Mouse (Mus musculus) neural tube, embryonic 11.5 days (tissue): ENCODE results near the gene Dnmt1. TPM values are rescaled to one million over a fixed set of nuclear protein-coding genes. Genes with fewer than 3 reads are reported as not detected.
A peak's percentile ranks its signal among the peaks of the same experiment; 100 is the strongest.

Experiments
- ATAC-seq: fragments of 200-750 bp; cut with Nextera tagmentation; 2 replicates; pipeline ENCODE4 v1.8.0; 2017; ENCODE audit warnings: moderate number of reproducible peaks, mild to moderate bottlenecking, moderate TSS enrichment, moderate library complexity; ENCODE audit not compliant: insufficient read depth, low FRiP score, low TSS enrichment
- DNase-seq: peaks from one replicate; pipeline ENCODE4 v3.0.0-alpha.2; 2015; ENCODE audit warnings: low spot score
- H3K27ac ChIP-seq: fragments of 300-500 bp; sonication (generic); 2 replicates; pipeline ENCODE4 v1.5.1; 2014; ENCODE audit warnings: low read depth, mild to moderate bottlenecking, low read length
- H3K27me3 ChIP-seq: fragments of 300-500 bp; sonication (generic); 2 replicates; pipeline ENCODE4 v1.6.1; 2014; ENCODE audit warnings: mild to moderate bottlenecking, low read length, mixed read lengths; ENCODE audit not compliant: control insufficient read depth, insufficient read depth
- H3K36me3 ChIP-seq: fragments of 300-500 bp; sonication (generic); 2 replicates; pipeline ENCODE4 v1.6.1; 2014; ENCODE audit warnings: mild to moderate bottlenecking, low read length, moderate library complexity, mixed read lengths; ENCODE audit not compliant: control insufficient read depth, insufficient read depth
- H3K4me1 ChIP-seq: fragments of 300-500 bp; sonication (generic); 2 replicates; pipeline ENCODE4 v1.6.1; 2014; ENCODE audit warnings: low read length, mixed read lengths; ENCODE audit not compliant: control insufficient read depth, insufficient read depth
- H3K4me2 ChIP-seq: fragments of 300-500 bp; sonication (generic); 2 replicates; pipeline ENCODE4 v1.6.1; 2014; ENCODE audit warnings: low read depth, mild to moderate bottlenecking, moderate library complexity
- H3K4me3 ChIP-seq: fragments of 300-500 bp; sonication (generic); 2 replicates; pipeline ENCODE4 v1.5.1; 2014; ENCODE audit warnings: low read depth, low read length
- H3K9ac ChIP-seq: fragments of 300-500 bp; sonication (generic); 2 replicates; pipeline ENCODE4 v1.6.1; 2014; ENCODE audit warnings: mild to moderate bottlenecking, low read length
- H3K9me3 ChIP-seq: fragments of 300-500 bp; sonication (generic); 2 replicates; pipeline ENCODE4 v1.6.1; 2016; ENCODE audit warnings: low read length; ENCODE audit not compliant: control insufficient read depth
- WGBS: fragments of 180-500 bp; shearing (Covaris S2); extraction: QIAGEN DNeasy Blood & Tissue Kit; methylation state at CpG from one replicate; pipeline ENCODE4 v1.1.7; 2014; 5-methylcytosine and 5-hydroxymethylcytosine counted together
- polyA plus RNA-seq: library from polyadenylated mRNA; unstranded; fragments of >200 nt; fragmentation: Nextera tagmentation; extraction: Ambion mirVana; gene quantifications from 2 replicates; pipeline ENCODE4 v1.2.1, GENCODE M21; 2014

Gene Dnmt1
- polyA plus RNA-seq, 1 experiment from 2014 or later, result 72.7 TPM

GRCm38 (mm10) chr9:20982171-20982570, 22.5 kb upstream of the Dnmt1 start:
- Histone ChIP-seq H3K4me1 (no peaks in the 10 kb centered on the region), H3K9me3 (no peaks in the 10 kb centered on the region), H3K27me3 (no peaks in the 10 kb centered on the region), H3K4me2 (no peak overlapping the region), H3K4me3 (no peak overlapping the region), H3K36me3 (no peaks in the 10 kb centered on the region), H3K27ac (no peak overlapping the region), H3K9ac (no peak overlapping the region)
- DNase-seq (no peak), ATAC-seq (no peak)
- WGBS, result 71% methylated on average over 3 of the region's 3 CpGs

DNA sequence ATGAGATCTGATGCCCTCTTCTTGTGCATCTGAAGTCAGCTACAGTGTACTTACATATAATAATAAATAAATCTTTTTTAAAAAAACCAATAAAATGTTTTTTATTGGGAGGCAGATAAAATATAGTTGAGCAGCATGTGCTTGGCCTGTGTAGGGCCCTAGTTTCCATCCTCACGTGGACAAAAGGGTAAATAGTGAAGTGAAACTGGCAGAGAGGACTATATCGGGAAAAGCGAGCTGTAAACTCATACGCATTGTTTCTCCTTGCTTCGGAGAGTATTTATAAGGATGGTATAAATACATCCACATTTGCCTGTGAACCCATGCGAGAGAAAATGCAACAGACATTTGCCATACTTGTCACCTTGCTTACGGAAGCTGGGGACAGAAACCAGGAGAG, 20.1 kb upstream of the Dnmt1 start:
- no peak overlapping the region for H3K4me3 ChIP-seq
- DNase-seq (no peak), ATAC-seq (no peak)
- H3K4me1 ChIP-seq, result peaks cover 8% of the 10 kb centered on the region; the same call in 1 of the 2 replicates
- no peak overlapping the region for H3K9ac ChIP-seq
- H3K36me3 ChIP-seq, result no peaks in the 10 kb centered on the region
- H3K27me3 ChIP-seq, result no peaks in the 10 kb centered on the region
- no peak overlapping the region for H3K27ac ChIP-seq
- no peak overlapping the region for H3K4me2 ChIP-seq
- WGBS, result 90% methylated on average over 7 of the region's 7 CpGs
- no peaks in the 10 kb centered on the region for H3K9me3 ChIP-seq

GRCm38 (mm10) chr9:20979181-20979580, 19.5 kb upstream of the Dnmt1 start:
- H3K36me3 ChIP-seq, result no peaks in the 10 kb centered on the region
- no peak overlapping the region for H3K4me3 ChIP-seq
- H3K4me1 ChIP-seq, result peaks cover 8% of the 10 kb centered on the region; the same call in 1 of the 2 replicates
- no peaks in the 10 kb centered on the region for H3K27me3 ChIP-seq
- no peaks in the 10 kb centered on the region for H3K9me3 ChIP-seq
- DNase-seq (no peak), ATAC-seq (no peak)
- H3K9ac ChIP-seq, result no peak overlapping the region
- no peak overlapping the region for H3K27ac ChIP-seq
- H3K4me2 ChIP-seq, result no peak overlapping the region
- WGBS, result 70% methylated on average over 5 of the region's 5 CpGs

GRCm38 (mm10) chr9:20978409-20979095, 18.9 kb upstream of the Dnmt1 start:
- no peaks in the 10 kb centered on the region for H3K9me3 ChIP-seq
- 66% methylated on average over 10 of the region's 10 CpGs for WGBS
- no peak overlapping the region for H3K27ac ChIP-seq
- no peak overlapping the region for H3K4me3 ChIP-seq
- no peak overlapping the region for H3K4me2 ChIP-seq
- H3K4me1 ChIP-seq, result peaks cover 8% of the 10 kb centered on the region; the same call in 1 of the 2 replicates
- no peak for DNase-seq
- H3K9ac ChIP-seq, result no peak overlapping the region
- ATAC-seq, result no peak
- no peaks in the 10 kb centered on the region for H3K27me3 ChIP-seq
- no peaks in the 10 kb centered on the region for H3K36me3 ChIP-seq

GRCm38 (mm10) chr9:20976961-20977689, 17.4 kb upstream of the Dnmt1 start:
- Histone ChIP-seq H3K4me1 (peaks cover 20% of the 10 kb centered on the region), H3K4me3 (peak overlapping the region; percentile 66), H3K36me3 (no peaks in the 10 kb centered on the region), H3K9ac (no peak overlapping the region), H3K4me2 (peak overlapping the region; percentile 93), H3K9me3 (no peaks in the 10 kb centered on the region), H3K27ac (no peak overlapping the region), H3K27me3 (no peaks in the 10 kb centered on the region)
- ATAC-seq, result no peak
- 2% methylated on average over 4 of the region's 4 CpGs for WGBS
- no peak for DNase-seq

DNA sequence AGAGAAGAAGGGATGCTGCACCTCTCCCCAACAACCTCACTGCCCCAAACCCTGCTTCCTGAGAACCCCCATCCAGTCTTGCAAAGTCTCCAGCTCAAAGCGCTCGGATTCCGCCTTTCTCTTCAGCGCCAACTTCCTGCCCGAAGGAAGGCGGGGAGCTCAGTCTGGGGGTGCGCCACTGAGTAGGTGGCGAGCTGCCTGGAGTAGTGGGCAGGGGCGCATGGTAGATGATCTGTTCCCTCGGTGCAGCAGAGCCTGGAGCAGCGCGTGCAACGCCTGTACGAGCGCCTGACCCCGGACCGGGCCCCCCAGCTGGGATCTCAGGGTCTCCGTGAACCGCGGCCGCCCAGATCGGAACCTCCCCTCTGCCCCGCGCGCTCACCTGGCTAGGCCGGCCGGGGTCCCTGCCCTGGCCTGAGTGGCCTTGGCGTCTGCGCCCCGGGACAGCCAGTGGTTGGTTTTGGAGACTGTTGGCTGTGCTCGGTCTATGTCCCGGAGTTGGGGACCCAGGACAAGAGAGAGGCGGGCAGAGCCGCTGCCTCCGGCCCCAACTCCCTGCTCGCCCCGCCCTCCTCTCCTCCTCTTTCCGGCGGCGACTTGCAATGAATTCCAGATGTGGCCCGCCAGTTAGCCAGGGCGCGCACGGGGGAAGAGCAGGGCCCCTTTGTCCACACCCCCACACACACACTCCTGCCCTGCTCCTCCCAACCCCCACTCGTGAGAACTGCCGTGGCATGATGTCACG, 16.7 kb upstream of the Dnmt1 start, which contains the start of gene S1pr2:
S1pr2 (minus strand) TSS at position 566 of the 745 bp plus-strand sequence.
- peak; percentile 86 for DNase-seq
- peak within 1 kb of the TSS; percentile 73 for H3K9ac ChIP-seq
- under 1% methylated on average over 46 of the region's 47 CpGs for WGBS
- H3K4me1 ChIP-seq, result peaks cover 21% of the 10 kb centered on the region
- no peaks in the 10 kb centered on the region for H3K9me3 ChIP-seq
- H3K4me2 ChIP-seq, result peak within 1 kb of the TSS; percentile 93
- no peaks in the 10 kb centered on the region for H3K36me3 ChIP-seq
- peak within 1 kb of the TSS; percentile 66 for H3K4me3 ChIP-seq
- H3K27me3 ChIP-seq, result no peaks in the 10 kb centered on the region
- peak; percentile 54 for ATAC-seq
- peak within 1 kb of the TSS; percentile 49 for H3K27ac ChIP-seq

DNA sequence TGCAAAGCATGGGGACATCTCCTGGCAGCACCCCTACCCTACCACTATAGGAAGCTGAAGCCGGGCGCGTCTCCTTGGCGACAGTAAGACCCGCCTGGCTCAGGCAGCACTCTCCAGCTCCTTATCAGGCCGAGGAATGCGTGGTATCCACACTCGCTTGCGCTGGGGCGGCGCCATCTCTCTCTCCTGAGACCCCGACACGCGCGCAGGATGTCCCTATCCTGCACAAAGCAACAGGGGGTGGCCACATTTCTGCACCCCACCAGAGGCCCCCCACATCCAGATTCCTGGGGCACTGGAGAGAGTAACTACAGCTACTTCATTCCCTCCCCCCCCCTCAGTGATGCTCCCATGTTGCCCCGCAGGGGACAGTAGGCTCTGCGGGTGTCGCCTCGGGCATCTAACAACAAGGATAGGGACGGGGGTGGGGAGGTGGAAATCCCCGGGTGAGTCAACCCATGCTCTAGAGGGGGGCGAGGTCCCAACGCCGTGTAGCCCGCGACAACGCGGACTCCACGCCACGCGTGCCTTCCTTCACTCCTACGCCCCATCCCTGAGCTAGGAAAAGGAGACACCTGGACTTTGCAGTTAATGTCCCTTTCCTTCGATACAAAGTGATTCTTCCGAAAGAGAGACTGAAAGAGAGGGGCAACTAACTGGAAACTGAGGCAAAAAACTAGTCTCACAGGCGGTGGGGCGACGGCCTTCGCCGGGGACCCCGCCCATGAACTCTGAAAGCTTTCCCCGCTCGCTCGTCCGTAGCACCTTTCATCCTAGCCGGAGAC, 15.9 kb upstream of the Dnmt1 start:
- H3K4me1 ChIP-seq, result peaks cover 21% of the 10 kb centered on the region
- DNase-seq (peak; percentile 43), ATAC-seq (peak; percentile 35; the same call in 1 of the 2 replicates)
- peak overlapping the region; percentile 93 for H3K4me2 ChIP-seq
- H3K9me3 ChIP-seq, result no peaks in the 10 kb centered on the region
- H3K9ac ChIP-seq, result peak overlapping the region; percentile 73
- H3K36me3 ChIP-seq, result no peaks in the 10 kb centered on the region
- peak overlapping the region; percentile 49 for H3K27ac ChIP-seq
- H3K4me3 ChIP-seq, result peak overlapping the region; percentile 66
- no peaks in the 10 kb centered on the region for H3K27me3 ChIP-seq
- under 1% methylated on average over 44 of the region's 45 CpGs for WGBS

- Histone ChIP-seq H3K27ac (no peak overlapping the region), H3K4me3 (no peak overlapping the region), H3K27me3 (no peaks in the 10 kb centered on the region), H3K4me1 (peaks cover 21% of the 10 kb centered on the region), H3K9ac (no peak overlapping the region), H3K9me3 (no peaks in the 10 kb centered on the region), H3K4me2 (peak overlapping the region; percentile 1), H3K36me3 (no peaks in the 10 kb centered on the region)
- 62% methylated on average over 6 of the region's 6 CpGs for WGBS
- DNase-seq, result no peak
- ATAC-seq, result no peak
Observed at GRCm38 (mm10) chr9:20973682-20974075, 14.0 kb upstream of the Dnmt1 start.
